Mouse (Mus musculus) intestine, embryonic 16.5 days (tissue): ENCODE results near the gene Thap7. TPM values are rescaled to one million over a fixed set of nuclear protein-coding genes. Genes with fewer than 3 reads are reported as not detected.

Source experiments
- ATAC-seq: fragments of 200-750 bp; cut with Nextera tagmentation; 2 replicates; pipeline ENCODE4 v1.8.0; 2017; ENCODE audit warnings: moderate TSS enrichment, moderate library complexity
- H3K27ac ChIP-seq: fragments of 300-500 bp; sonication (generic); 2 replicates; pipeline ENCODE4 v1.5.1; 2014; ENCODE audit warnings: mild to moderate bottlenecking, low read length
- H3K27me3 ChIP-seq: fragments of 300-500 bp; sonication (generic); replicated peaks from 2 replicates; pipeline ENCODE4 v1.6.1; 2014; ENCODE audit warnings: low read length, control low read depth, mixed read lengths; ENCODE audit not compliant: control insufficient read depth, insufficient read depth
- H3K36me3 ChIP-seq: fragments of 300-500 bp; sonication (generic); 2 replicates; pipeline ENCODE4 v1.6.1; 2014; ENCODE audit warnings: low read length, control low read depth; ENCODE audit not compliant: control insufficient read depth, insufficient read depth
- H3K4me1 ChIP-seq: fragments of 300-500 bp; sonication (generic); 2 replicates; pipeline ENCODE4 v1.6.1; 2014; ENCODE audit warnings: low read length, control low read depth, mixed read lengths; ENCODE audit not compliant: control insufficient read depth, insufficient read depth
- H3K4me2 ChIP-seq: fragments of 300-500 bp; sonication (generic); 2 replicates; pipeline ENCODE4 v1.6.1; 2014; ENCODE audit warnings: low read depth, low read length, control low read depth
- H3K4me3 ChIP-seq: fragments of 300-500 bp; sonication (generic); 2 replicates; pipeline ENCODE4 v1.5.1; 2014; ENCODE audit warnings: mild to moderate bottlenecking, low read length
- H3K9ac ChIP-seq: fragments of 300-500 bp; sonication (generic); 2 replicates; pipeline ENCODE4 v1.6.1; 2014; ENCODE audit warnings: low read depth, low read length
- H3K9me3 ChIP-seq: fragments of 300-500 bp; sonication (generic); 2 replicates; pipeline ENCODE4 v1.6.1; 2016; ENCODE audit warnings: low read length, control low read depth; ENCODE audit not compliant: control insufficient read depth
- WGBS: fragments of 180-500 bp; shearing (Covaris S2); extraction: QIAGEN DNeasy Blood & Tissue Kit; methylation state at CpG from one replicate; pipeline ENCODE4 v1.1.7; 2014; 5-methylcytosine and 5-hydroxymethylcytosine counted together
- polyA plus RNA-seq: library from polyadenylated mRNA; unstranded; fragments of >200 nt; fragmentation: Nextera tagmentation; extraction: Ambion mirVana; gene quantifications from 2 replicates; pipeline ENCODE4 v1.2.1, GENCODE M21; 2015

Thap7 gene
- polyA plus RNA-seq, 1 experiment from 2014 or later = 59.3 TPM

DNA sequence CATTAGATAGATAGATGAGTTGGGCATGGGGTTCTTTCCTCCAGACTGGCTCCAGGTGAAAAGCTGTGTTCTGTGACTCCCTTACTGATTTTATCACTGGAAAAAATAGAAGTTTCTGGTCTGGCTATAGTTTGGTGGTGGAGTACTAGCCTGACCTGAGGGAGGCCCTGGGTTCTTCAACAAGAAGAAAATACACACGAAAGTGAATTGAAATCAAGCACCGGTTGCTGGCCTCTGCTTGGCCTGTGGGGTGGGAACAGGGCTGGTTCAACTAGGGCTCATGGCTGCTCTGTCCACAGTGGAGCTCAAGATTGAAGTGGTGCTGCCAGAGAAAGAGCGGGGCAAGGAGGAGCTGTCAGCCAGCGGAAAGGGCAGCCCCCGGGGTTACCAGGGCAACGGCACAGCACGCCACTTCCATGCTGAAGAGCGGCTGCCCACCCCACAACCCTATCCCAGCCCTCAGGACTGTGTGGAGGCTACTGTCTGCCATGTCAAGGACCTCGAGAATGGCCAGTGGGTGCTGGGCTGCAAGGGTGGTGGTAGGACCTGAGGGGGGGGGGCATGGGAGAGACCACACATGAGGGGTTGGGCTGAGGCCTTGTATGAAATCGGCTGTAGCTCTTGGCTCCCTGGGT lies 31.6 kb downstream of the Thap7 start:
- Histone ChIP-seq H3K9ac (no peak overlapping the region), H3K27ac (no peak overlapping the region), H3K4me3 (no peak overlapping the region), H3K27me3 (no peaks in the 10 kb centered on the region), H3K4me2 (no peak overlapping the region), H3K4me1 (0 out of 2 replicates have a peak, but pooled peaks cover 5% of the 10 kb centered on the region), H3K9me3 (no peaks in the 10 kb centered on the region), H3K36me3 (no peaks in the 10 kb centered on the region)
- no peak for ATAC-seq
- WGBS = 42% methylated on average over 10 of the region's 10 CpGs

DNA sequence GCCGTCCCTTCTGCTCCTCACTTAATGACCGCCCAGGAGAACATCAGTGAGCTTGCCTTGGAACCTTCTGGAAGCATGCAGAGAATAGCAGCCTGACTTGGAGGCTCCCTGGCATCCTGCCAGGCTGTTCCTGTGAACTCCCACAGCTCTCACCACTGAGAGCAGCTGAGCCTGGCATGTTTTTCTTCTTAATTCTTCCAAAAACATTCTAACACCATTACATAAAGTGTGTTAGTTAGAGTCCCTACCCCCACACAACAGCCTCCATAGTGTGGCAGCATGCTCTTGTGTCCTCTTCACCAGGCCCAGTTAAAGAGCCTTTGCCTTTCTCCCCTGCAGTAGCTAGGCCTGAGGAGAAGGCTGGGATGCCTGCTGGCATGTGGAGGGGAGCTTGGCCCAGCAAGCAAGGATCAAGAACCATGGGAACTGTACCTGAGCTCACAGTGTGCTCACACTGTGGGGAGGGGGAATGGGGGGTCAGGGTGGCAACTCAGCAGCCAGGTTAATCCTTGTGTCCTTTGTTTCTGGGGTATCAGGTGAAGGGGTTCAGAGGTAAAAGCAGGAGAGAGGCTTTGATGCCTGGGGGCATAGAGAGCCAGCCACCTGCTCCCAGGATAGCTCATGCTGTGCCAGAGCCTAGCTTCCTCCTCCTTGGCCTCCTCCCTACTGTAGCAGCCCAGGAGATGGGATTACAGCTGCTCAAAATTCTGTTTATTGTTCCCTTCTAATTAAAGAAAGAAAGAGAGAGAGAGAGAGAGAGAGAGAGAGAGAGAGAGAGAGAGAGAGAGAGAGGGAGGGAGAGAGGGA lies 34.2 kb downstream of the Thap7 start:
- H3K4me2 ChIP-seq = no peak overlapping the region
- no peak overlapping the region for H3K27ac ChIP-seq
- H3K9ac ChIP-seq = no peak overlapping the region
- no peaks in the 10 kb centered on the region for H3K9me3 ChIP-seq
- 0 out of 2 replicates have a peak, but pooled peaks have one; percentile 26 for ATAC-seq
- no peaks in the 10 kb centered on the region for H3K27me3 ChIP-seq
- H3K4me1 ChIP-seq = 0 out of 2 replicates have a peak, but pooled peaks cover 5% of the 10 kb centered on the region
- WGBS = 56% methylated on average over 2 of the region's 2 CpGs
- H3K4me3 ChIP-seq = no peak overlapping the region
- no peaks in the 10 kb centered on the region for H3K36me3 ChIP-seq

DNA sequence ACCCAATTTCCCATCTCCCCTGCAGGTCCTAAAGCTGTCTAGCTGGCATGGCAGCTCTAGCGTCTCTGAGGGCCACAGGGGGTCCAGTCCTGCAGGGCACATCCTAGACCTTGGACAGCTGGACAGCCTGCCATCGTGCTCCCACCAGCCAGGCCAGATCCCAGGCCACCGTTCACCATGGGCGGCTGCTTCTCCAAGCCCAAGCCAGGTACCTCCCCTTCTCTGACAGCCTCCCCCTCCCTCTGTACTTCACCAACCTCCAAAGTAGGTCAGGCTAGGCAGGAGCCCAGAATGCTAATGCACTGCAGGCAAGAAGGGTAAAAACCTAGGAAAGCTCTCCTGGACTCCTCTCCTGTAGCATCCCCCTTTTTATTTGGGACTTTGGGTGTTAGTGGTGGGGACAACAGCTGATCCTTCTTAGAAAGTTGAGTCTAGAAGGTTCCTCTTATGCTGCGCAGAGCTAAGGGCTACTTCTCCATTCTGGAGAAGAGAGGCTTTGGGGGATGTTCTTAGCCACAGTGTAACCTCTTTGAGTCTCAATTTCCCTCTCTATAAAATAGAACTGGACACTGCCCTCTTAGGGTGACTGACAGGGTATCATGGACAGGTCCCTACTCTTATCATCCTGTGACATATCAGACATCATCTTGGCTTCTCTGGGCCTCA lies 38.9 kb downstream of the Thap7 start:
- H3K27ac ChIP-seq = no peak overlapping the region
- no peak overlapping the region for H3K4me3 ChIP-seq
- 70% methylated on average over 5 of the region's 5 CpGs for whole genome bisulfite sequencing
- no peaks in the 10 kb centered on the region for H3K27me3 ChIP-seq
- H3K9ac ChIP-seq = no peak overlapping the region
- ATAC-seq = no peak
- H3K36me3 ChIP-seq = no peaks in the 10 kb centered on the region
- H3K4me2 ChIP-seq = no peak overlapping the region
- H3K9me3 ChIP-seq = no peaks in the 10 kb centered on the region
- H3K4me1 ChIP-seq = peaks cover 9% of the 10 kb centered on the region; the same call in 1 of the 2 replicates

DNA sequence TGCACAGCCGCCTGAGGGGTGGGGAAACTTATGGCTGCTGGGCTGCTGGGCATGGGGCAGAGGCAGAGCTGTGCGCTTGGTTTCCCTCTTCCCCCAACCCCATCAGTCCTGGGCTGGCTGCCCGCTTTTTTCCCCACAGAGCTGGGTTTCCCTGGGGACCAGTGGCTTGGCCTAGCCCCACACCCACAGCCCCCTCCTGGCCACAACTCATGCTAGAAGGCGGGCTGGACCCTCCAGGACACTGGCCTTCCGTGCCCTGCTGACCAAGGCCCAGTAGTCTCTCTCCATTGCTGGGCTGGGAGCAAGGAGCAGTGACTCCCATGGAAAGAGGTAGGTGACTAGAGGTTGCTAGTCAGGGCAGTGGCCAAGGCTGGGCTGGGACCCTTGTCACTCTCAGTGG lies 39.8 kb downstream of the Thap7 start:
- Histone ChIP-seq H3K27ac (no peak overlapping the region), H3K4me1 (peaks cover 8% of the 10 kb centered on the region; the same call in 1 of the 2 replicates), H3K27me3 (no peaks in the 10 kb centered on the region), H3K36me3 (no peaks in the 10 kb centered on the region), H3K4me2 (no peak overlapping the region), H3K4me3 (no peak overlapping the region), H3K9me3 (no peaks in the 10 kb centered on the region), H3K9ac (no peak overlapping the region)
- WGBS = 95% methylated on average over 5 of the region's 5 CpGs
- no peak for ATAC-seq

DNA sequence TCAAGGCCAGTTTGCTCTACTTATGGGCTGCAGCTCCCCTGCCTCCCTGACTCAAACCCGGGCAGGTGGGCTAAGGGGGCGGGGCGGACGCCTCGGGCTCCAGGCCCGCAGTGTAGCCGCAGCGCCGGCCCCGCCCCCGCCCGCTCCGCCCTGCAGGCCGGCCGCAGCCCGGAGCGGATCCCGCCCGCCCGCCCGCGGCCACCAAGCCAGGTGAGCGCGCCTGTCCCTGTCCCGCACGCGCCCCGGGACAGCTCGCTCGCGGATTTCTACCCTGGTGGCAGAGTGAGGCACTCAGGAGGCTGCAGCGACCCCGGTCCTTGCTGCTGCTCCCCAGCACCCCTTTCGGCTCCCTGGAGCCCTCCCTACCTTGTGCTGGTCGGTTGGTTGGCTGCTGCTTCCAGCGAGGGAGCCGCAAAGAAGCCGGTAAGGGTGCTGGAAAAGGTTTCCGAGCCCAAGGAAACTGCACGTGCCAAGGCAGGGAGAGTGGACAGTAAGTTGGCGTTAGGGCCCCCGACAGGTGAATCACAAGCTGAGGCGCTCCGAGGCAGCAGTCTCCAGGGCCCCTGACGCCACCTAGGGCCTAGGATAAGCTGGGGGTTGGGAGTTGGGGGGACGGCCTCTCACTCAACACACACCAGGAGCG lies 41.3 kb downstream of the Thap7 start, which contains the start of gene Aifm3:
TSS of gene Aifm3 (plus strand) at position 143 of the 643 bp plus-strand sequence.
- Histone ChIP-seq H3K9ac (peak within 1 kb of the TSS; percentile 75), H3K27me3 (no peaks in the 10 kb centered on the region), H3K27ac (no peak within 1 kb of the TSS), H3K4me2 (peak within 1 kb of the TSS; percentile 77), H3K9me3 (no peaks in the 10 kb centered on the region), H3K36me3 (peaks cover 4% of the 10 kb centered on the region; the same call in 1 of the 2 replicates), H3K4me1 (peaks cover 9% of the 10 kb centered on the region; the same call in 1 of the 2 replicates), H3K4me3 (peak within 1 kb of the TSS; percentile 60)
- peak; percentile 91 for ATAC-seq
- under 1% methylated on average over 47 of the region's 47 CpGs for WGBS

DNA sequence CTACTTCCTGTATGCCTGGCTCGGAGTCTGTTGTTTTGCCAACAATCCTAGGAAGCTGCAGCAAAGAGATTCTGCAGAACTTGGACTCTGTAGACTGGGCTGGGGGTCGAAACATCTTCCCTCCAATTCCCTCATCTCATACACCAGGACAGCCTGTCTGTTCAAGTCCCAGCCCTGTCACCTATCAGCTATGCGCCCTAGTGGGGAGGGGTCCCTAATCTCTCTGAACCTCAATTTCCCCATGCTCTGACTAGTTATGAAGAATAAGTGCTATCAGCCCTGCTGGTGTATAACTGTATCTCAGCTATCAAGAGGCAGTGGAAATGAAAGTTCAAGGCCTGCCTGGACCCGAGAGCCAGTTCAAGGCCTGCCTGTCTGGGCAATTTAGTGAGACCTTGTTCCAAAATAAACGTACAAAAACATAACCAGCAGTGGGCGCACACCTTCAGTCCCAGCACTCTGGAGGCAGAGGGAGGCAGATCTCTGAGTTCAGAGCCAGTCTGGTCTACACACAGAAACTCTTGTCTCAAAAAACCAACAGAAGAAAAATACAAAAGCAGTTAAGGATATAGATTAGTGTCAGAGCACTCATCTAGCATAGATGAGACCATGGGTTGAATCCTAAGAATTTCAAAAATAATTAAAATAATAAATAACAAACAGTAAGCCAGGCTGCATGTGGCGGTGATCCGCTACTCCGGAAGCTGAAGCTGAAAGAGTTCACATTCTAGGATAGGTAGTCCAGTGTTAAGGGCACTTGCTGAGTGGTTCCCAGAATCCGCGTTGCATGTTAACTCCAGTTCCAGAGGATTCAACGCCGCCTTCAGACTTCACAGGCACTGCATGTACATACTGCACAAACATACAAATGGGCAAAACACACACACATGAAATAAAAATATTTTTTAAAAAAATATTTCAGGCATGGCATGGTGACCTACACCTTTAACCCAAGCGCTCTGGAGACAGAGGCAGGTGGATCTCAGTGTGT lies 42.2 kb downstream of the Thap7 start:
- peak; percentile 44 for ATAC-seq
- H3K9me3 ChIP-seq = no peaks in the 10 kb centered on the region
- H3K4me2 ChIP-seq = peak overlapping the region; percentile 77
- H3K4me1 ChIP-seq = peaks cover 9% of the 10 kb centered on the region; the same call in 1 of the 2 replicates
- peak overlapping the region; percentile 60 for H3K4me3 ChIP-seq
- no peak overlapping the region for H3K9ac ChIP-seq
- H3K27me3 ChIP-seq = no peaks in the 10 kb centered on the region
- no peak overlapping the region for H3K27ac ChIP-seq
- WGBS = 50% methylated on average over 14 of the region's 14 CpGs
- H3K36me3 ChIP-seq = peaks cover 4% of the 10 kb centered on the region; the same call in 1 of the 2 replicates

DNA sequence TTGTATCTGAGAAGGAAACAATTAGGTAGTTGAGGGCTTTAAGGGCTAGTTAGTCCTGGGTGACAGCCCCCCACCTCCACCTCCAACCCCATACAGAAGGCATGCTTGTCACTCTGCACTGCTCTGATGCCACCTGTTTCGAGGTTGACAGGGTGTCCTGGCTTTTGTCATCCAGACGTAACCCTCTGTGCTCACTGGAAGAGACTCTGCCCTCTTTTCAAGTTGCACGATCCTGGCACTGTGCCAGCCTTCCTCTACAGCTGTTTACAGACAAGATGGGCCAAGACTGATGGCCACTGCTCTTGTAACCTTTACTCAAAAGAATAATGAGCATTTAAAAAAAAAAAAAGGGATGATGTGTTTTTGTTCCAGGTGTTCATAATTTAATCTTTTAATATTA lies 44.4 kb downstream of the Thap7 start:
- no peak for ATAC-seq
- no peaks in the 10 kb centered on the region for H3K27me3 ChIP-seq
- WGBS = 19% methylated on average over 3 of the region's 3 CpGs

DNA sequence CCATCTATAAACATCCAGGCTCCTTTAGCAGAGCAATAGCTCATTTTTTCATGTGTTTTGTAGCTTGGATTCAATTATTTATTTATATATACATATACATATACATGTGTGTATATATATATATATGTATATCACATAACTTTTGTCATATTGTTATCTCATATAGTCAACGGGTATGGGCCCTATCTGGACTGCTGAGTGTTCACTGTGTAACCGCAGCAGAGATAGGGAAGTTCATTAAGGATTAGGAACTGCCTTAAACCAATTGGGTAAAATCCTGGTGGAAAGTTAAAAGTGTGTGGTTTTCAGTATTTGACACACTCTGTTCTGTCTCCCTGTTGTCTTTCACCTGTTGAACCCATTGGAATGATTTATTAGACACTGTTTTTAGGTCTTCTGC lies 49.5 kb downstream of the Thap7 start:
- H3K4me1 ChIP-seq = peaks cover 4% of the 10 kb centered on the region; the same call in 1 of the 2 replicates
- ATAC-seq = no peak
- WGBS = 71% methylated on average over 2 of the region's 2 CpGs
- H3K4me2 ChIP-seq = no peak overlapping the region
- H3K4me3 ChIP-seq = no peak overlapping the region
- H3K9ac ChIP-seq = no peak overlapping the region
- H3K9me3 ChIP-seq = no peaks in the 10 kb centered on the region
- H3K27me3 ChIP-seq = no peaks in the 10 kb centered on the region
- no peak overlapping the region for H3K27ac ChIP-seq
- peaks cover 9% of the 10 kb centered on the region; the same call in 1 of the 2 replicates for H3K36me3 ChIP-seq

More for the DNA sequence above, 44.4 kb downstream of the Thap7 start:
- H3K4me2 ChIP-seq = no peak overlapping the region
- H3K36me3 ChIP-seq = peaks cover 9% of the 10 kb centered on the region; the same call in 1 of the 2 replicates
- H3K4me1 ChIP-seq = peaks cover 9% of the 10 kb centered on the region; the same call in 1 of the 2 replicates
- no peak overlapping the region for H3K27ac ChIP-seq
- no peak overlapping the region for H3K4me3 ChIP-seq
- no peak overlapping the region for H3K9ac ChIP-seq
- H3K9me3 ChIP-seq = no peaks in the 10 kb centered on the region
